Mouse (Mus musculus) frontal cortex, postnatal 10 days (tissue): Measurements from ENCODE around the gene Smarca1.

ENCODE experiments used
- DNase-seq, 2 experiments: peaks; one replicate each; pipeline ENCODE4 v3.0.0; 2022; ENCODE audit warnings: low spot score in 2 of 2, mixed read lengths in 1 of 2

The Smarca1 gene

GRCm38 (mm10) chrX:47892431-47893024 lies at the start of gene Smarca1:
Smarca1 (minus strand) TSS chrX:47892974.
- no peak for DNase-seq

GRCm38 (mm10) chrX:47937740-47938139 lies 45.0 kb upstream of the Smarca1 start:
- peak in 1 of 2 experiments; percentile 16 for DNase-seq

GRCm38 (mm10) chrX:47936885-47937284 lies 44.1 kb upstream of the Smarca1 start:
- no peak for DNase-seq

- no peak for DNase-seq
These were observed 41.6 kb upstream of the Smarca1 start for GRCm38 (mm10) chrX:47934352-47934751.

GRCm38 (mm10) chrX:47930449-47930848 lies 37.7 kb upstream of the Smarca1 start:
- DNase-seq = no peak

GRCm38 (mm10) chrX:47927981-47928380 lies 35.2 kb upstream of the Smarca1 start:
- no peak for DNase-seq

- DNase-seq = no peak
These were observed 27.8 kb upstream of the Smarca1 start for GRCm38 (mm10) chrX:47920541-47920940.

- no peak for DNase-seq
These were observed 24.1 kb upstream of the Smarca1 start for GRCm38 (mm10) chrX:47916831-47917230.

GRCm38 (mm10) chrX:47913543-47913938 lies 20.8 kb upstream of the Smarca1 start:
- DNase-seq = no peak

- peak; percentile 6 for DNase-seq
These were observed 20.2 kb upstream of the Smarca1 start for GRCm38 (mm10) chrX:47912904-47913542.

- DNase-seq = peak; percentile 18 to 54
These were observed 19.6 kb upstream of the Smarca1 start, which contains the start of gene Ocrl for GRCm38 (mm10) chrX:47912306-47912792. Ocrl (plus strand) TSS chrX:47912387.

GRCm38 (mm10) chrX:47891907-47892430 lies 805 bp downstream of the Smarca1 start:
- peak; percentile 11 to 18 for DNase-seq

GRCm38 (mm10) chrX:47891243-47891906 lies 1.4 kb downstream of the Smarca1 start:
- DNase-seq = no peak

- DNase-seq = no peak
These were observed 5.4 kb downstream of the Smarca1 start for GRCm38 (mm10) chrX:47887401-47887800.

GRCm38 (mm10) chrX:47882813-47883212 lies 10.0 kb downstream of the Smarca1 start:
- no peak for DNase-seq

- peak in 1 of 2 experiments; percentile 7 for DNase-seq
These were observed 12.7 kb downstream of the Smarca1 start for GRCm38 (mm10) chrX:47880052-47880451.

GRCm38 (mm10) chrX:47858544-47858943 lies 34.2 kb downstream of the Smarca1 start:
- DNase-seq = no peak

GRCm38 (mm10) chrX:47835835-47836195 lies 57.0 kb downstream of the Smarca1 start:
- no peak for DNase-seq

- DNase-seq = no peak
These were observed 57.5 kb downstream of the Smarca1 start for GRCm38 (mm10) chrX:47835098-47835834.

- DNase-seq = no peak
These were observed 59.3 kb downstream of the Smarca1 start for GRCm38 (mm10) chrX:47833431-47833830.

GRCm38 (mm10) chrX:47820566-47820965 lies 72.2 kb downstream of the Smarca1 start:
- no peak for DNase-seq

- DNase-seq = no peak
These were observed 84.1 kb downstream of the Smarca1 start for GRCm38 (mm10) chrX:47808717-47809116.
